Mouse (Mus musculus): ENCODE measurements around the gene Setd1a.

GRCm38 (mm10) chr7:127820836-127821509 is 44.5 kb downstream of the Setd1a start:
- TF ChIP-seq EP300 (IDR thresholded peaks at IDR 0.05; ENCODE audit: insufficient read depth, low read depth, low read length) (no peak), CTCF (IDR thresholded peaks at IDR 0.05) (no peak), POLR2A (IDR thresholded peaks at IDR 0.05; ENCODE audit: insufficient read depth, low read depth, low read length) (no peak)
